Mouse (Mus musculus) urinary bladder, adult 18-20 months (tissue): Measurements from ENCODE around the gene Tm7sf2.

Source experiments
- DNase-seq, 2 experiments: peaks; one replicate each; pipeline ENCODE4 v3.0.0; 2022; ENCODE audit warnings: low spot score in 2 of 2, mixed read lengths in 2 of 2

Tm7sf2 gene

GRCm38 (mm10) chr19:6067724-6068415 lies at the start of gene Tm7sf2:
TSS of gene Tm7sf2 (minus strand) at chr19:6068373.
- DNase-seq, result peak; percentile 81 to 92

GRCm38 (mm10) chr19:6117346-6117985 lies 49.3 kb upstream of the Tm7sf2 start:
- peak in 1 of 2 experiments; percentile 57 for DNase-seq

DNA sequence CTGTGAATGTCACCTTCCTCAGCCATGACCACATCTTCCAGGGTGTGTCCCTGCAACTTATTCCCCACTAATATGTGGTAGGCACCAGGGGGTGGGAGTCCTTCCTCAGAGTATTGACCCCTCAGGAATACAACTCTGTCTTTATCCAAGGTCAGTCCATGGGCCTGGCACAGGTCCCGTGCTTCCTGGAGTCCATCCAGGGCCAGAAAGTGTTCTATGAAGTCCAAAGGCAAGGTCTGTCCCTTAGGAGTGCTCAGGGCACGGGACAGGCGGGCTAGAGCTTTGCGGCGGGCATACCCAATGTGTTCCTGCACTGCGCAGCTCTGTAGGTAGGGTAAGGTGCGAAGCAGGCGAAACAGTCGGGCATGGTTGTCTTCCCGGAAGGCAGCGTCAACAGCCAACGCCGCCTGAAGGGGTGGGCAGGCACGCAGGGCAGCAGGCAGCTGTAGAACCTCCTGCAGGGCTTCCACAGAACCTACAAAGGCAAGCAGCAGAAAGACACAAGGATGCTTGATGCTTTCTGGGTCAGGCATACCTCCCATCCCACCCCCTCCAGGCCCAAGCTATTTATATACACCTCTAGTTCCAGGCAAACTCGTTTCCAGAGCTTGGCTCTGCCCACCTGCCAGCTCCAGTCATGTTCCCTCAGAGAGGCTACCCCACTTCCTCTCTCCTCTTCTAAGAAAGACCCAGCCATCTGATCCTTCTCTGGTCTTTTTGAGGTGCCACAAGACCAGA lies 48.1 kb upstream of the Tm7sf2 start:
- no peak for DNase-seq

GRCm38 (mm10) chr19:6113116-6113515 lies 44.9 kb upstream of the Tm7sf2 start:
- no peak for DNase-seq

GRCm38 (mm10) chr19:6105586-6105985 lies 37.4 kb upstream of the Tm7sf2 start, which contains the start of gene Naaladl1:
TSS of gene Naaladl1 (plus strand) at chr19:6105782.
- DNase-seq, result no peak

DNA sequence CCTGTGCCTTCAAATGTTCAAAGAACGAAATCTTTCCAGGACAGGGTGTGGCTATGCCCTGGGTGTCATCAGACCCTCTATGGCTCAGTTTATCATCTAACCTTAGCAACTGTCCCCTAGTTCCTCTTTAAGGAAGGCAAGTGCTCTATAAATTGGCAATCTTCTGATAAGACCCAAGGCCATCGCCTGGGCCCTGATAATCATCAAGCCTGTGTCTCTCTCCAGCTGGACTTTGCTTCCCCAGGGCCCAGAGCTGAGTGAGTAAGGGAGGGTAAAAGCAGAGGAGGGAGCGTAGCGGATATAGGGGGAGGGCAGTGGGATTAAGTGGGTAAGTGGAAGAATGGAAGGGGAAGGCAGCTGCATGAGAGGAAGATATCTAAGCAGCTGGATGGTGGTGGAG lies 36.3 kb upstream of the Tm7sf2 start:
- no peak for DNase-seq

DNA sequence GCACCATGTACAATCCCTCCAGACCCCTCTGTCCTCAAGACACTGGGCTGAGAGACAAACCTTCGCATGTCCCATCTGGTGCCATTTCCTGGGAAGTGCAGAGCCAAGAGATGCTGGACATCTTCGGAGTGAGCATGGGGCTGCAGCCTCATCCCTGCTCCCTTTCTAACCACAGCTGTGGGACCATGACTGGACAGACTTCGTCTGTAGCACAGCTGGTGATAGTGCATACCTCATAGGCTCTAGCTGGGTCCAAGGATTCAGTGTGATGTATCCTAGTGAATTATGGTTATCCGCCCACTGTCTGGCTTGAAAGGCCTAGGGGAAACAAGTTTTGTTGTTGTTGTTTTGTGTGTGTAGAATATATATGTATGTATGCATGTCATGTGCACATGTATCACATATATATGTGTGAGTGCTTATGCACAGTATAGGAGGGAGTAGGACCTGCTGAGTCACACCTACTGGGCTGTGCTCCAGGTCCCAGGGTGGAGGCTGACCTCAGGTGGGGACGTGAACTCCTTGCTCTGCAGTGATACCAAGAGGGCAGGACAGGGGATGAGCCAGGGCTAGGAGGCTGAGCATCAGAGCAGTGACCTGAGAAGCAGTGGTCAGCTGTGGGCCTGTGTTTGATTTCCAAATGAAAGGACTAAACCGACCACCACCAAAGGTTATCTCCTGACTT lies 34.1 kb upstream of the Tm7sf2 start:
- no peak for DNase-seq

DNA sequence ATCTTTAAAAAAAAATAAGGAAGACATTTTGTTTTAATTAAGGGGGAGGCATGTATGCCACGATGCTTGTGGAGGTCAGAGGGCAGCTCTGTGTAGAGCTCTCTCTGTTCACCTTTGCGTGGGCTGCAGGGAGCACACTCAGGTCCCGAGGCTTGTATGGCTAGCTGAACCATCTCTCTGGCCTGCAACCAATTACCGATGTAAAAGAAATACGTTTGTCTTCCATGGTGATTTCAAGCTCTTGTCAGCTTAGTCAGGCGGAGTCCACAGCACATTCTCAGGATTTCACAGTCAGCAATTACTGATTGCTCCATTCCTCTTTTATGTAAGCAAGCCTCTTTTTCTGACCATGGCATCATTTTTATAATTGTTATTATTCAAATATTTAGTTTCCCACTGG lies 33.0 kb upstream of the Tm7sf2 start:
- DNase-seq, result no peak

- DNase-seq, result no peak
Measured at GRCm38 (mm10) chr19:6097847-6098246, 29.7 kb upstream of the Tm7sf2 start.

- DNase-seq, result no peak
Measured at GRCm38 (mm10) chr19:6094119-6094518, 25.9 kb upstream of the Tm7sf2 start, which contains the start of gene AC131692.1. TSS of gene AC131692.1 (plus strand) at chr19:6094419.

DNA sequence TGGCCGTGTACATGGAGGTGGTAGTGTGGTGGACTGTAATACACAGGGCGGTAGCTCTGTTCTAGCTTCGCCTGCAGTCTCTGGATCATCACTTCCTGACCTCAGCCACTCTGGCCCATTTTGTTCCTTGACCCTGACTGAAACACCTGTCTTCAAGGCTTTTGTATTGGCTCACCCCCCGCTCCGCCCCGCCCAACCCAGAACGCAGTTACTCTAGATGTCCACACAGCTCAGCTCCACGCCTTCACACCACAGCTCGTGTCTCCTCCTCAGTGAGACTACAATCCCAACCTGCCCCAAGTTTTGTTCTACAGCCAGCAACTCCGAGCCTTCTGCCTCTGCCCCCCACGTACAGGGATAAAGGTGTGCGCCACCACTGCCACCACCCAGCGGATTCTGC lies 20.7 kb upstream of the Tm7sf2 start:
- DNase-seq, result no peak

GRCm38 (mm10) chr19:6085417-6085879 lies 17.3 kb upstream of the Tm7sf2 start:
- peak in 1 of 2 experiments; percentile 19 for DNase-seq

DNA sequence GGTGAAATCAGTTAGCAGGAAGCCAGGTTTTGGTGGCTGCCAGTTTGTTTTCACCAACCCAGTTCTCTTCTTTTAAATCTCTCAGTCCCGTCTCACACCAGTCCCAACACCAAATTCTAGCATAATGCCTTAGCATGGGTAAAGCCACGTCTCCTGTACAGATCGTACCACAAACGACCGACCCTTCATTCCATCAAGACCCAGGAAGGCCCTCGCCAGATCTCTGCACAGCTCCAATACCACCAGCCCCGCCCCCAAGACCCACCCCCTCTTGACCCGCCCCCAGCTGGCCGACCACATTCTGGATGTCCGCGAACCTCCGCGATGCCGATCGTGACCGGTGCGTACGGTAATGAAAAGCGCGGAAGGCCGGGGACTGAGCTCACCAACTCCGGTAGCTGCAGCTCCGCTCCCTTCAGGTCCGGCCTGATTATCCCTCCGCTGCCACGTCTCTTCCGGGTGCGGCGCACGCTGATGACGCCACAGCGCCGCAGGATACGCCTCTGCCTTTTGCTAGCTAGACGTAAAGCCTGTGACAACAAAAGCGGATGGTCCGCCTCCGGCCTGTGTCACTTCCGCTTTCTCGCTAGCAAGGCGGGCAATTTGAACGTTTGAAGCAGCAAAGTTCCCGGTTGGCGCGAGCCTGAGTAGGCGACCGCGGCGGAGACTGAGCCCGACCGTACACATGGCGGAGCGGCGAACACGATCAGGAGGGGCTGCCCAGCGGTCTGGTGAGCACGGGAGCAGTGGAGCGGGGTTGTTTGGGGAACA lies 16.5 kb upstream of the Tm7sf2 start, which contains the start of the genes Zfpl1 and Cdca5:
Gene Zfpl1 (minus strand): TSS at position 479 of the 771 bp plus-strand sequence.
Gene Cdca5 (plus strand): TSS at position 506 of the 771 bp plus-strand sequence.
- peak; percentile 92 to 95 for DNase-seq

DNA sequence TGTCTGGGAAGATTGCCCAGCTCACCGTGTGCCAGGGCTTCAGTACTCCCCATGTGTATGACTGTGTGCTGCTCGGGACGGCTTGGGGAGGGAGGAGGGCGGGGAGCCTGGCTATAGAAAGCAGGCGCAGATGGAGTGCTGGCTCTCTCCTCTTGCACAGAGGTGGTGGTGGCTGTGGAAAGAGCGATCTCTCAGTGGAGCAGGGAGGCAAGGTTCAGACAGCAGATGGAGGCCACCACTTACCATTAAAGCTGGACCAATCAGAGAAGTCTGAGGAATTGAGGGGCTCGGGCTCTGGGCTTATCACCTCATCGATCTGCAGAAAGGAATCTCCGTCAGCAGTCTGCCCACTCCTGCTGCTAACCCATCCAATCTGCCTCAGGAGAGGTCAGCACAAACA lies 14.0 kb upstream of the Tm7sf2 start, which contains the start of gene Gm28374:
Gene Gm28374 (minus strand): TSS at position 101 of the 400 bp plus-strand sequence.
- no peak for DNase-seq

GRCm38 (mm10) chr19:6079983-6080480 lies 11.9 kb upstream of the Tm7sf2 start, which contains the start of gene Tmem262:
TSS of gene Tmem262 (plus strand) at chr19:6080033.
- no peak for DNase-seq

DNA sequence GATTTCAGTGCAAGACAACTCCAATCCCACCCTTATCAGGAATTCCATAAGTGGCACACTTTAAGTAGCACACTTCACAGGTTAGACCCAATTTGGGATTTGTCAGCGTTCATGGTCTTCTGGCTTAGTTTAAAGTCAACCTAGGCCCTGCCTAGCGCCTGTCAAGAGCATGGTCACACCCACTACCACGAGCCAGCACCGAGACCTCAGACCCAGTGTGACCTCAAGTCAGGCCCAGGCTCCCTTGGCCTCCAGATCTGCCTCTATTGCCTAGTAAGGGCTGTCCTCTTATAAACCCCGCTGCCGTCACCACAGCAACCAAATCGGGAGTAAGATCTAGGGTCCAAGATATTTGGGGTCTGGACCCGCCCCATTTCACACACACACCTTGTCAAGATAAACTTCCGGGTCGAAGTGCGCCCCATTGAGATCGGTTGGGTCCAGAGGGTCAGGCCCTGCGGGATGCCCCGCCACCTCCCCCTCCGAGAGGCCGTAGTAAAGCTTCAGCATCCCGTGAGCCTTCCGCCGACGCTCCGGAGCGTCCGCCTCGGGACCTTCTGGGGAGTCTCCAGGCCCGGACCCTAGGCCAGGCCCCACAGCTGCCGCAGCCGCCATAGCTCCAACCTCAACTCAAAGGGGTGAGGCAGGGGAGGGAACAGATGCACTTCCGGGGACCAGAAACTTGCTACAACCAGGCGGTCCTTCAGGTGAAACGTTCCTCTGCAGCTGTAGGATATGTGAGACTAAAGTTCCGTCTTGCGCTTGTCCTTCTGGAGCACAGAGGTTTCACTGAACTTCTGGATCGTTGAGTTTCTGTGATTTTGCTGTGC lies 8.6 kb upstream of the Tm7sf2 start, which contains the start of gene Vps51:
Gene Vps51 (minus strand): TSS at position 668 of the 830 bp plus-strand sequence.
- DNase-seq, result peak; percentile 71 to 75

- no peak for DNase-seq
Measured at GRCm38 (mm10) chr19:6073889-6074288, 5.7 kb upstream of the Tm7sf2 start.

GRCm38 (mm10) chr19:6071261-6071660 lies 3.1 kb upstream of the Tm7sf2 start:
- DNase-seq, result no peak

- DNase-seq, result no peak
Measured at GRCm38 (mm10) chr19:6070571-6071250, 2.5 kb upstream of the Tm7sf2 start.
